Mouse (Mus musculus) bone marrow, adult 2 months (tissue): ENCODE measurements around the gene Auts2.

Experiments used
- CTCF ChIP-seq: fragments of 200-500 bp; IDR thresholded peaks from 2 replicates; pipeline ENCODE4 v1.5.1; 2011; ENCODE audit warnings: low read length, control low read depth; ENCODE audit not compliant: control insufficient read depth, insufficient read depth
- POLR2A ChIP-seq: fragments of 200-500 bp; IDR thresholded peaks from 2 replicates; pipeline ENCODE4 v1.6.1; 2011; ENCODE audit warnings: low read depth, mild to moderate bottlenecking, control low read depth, low read length, borderline replicate concordance; ENCODE audit not compliant: control insufficient read depth

DNA sequence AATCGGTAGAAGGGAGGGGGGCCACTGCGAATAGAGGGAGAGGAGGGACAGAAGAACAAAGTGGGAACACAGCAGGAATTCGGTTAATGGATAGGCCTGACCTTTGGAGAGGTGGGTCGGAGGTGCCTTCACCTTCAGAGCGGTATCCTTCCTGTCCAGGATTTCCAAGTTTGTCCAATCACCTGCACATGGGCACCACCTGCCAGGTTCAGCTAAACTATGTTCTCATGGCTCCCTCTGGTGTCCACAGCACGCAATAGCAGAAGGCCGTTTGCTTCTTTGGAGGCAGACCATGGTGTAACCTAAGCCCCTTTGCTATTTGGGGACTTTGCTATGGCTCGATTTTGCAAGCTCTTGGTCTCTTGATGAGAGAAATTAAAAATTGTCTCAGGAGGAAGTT lies 1113.0 kb downstream of the Auts2 start:
- TF ChIP-seq CTCF, result peak; percentile 41; the same call in 1 of the 2 replicates
- no peak for TF ChIP-seq POLR2A
